20 mouse cellular contexts compared by ENCODE assay signal in the genomic region with DNA sequence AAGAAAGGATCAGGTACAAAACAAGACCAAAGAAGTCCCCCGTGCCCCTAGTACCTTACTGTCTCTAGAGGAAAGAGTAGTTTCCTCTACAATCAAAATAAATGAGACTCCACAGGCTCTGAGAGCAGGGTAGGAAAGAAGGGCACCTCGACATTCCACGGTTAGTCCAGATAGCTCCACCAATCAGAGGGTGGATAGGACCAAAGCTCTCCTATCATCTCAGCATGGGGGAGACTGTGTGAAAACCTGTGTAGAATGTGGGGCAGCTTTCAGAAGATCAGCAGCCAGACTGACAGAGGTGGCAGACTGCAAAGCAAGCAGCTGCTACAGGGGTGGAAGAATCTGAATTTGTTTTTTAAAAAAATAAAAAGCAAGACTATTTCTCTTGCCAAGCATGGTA. TPM values are rescaled to one million over a fixed set of nuclear protein-coding genes. Genes with fewer than 3 reads are reported as not detected.
DNase-seq lines count a peak whose midpoint lies in the region; ATAC-seq and TF ChIP-seq lines count a peak whose summit lies in the region.
"Had no signal": no experiment of that assay in that cellular context is flagged by ENCODE, and none has a peak within 500 bp of the region (broad histone marks: within the 10 kb centered on the region; RNA-seq: fewer than 3 reads in every experiment).

No protein-coding gene starts in this region.

- no peak overlapping the region for H3K9ac ChIP-seq in heart, embryonic 15.5 days
- H3K9ac ChIP-seq in lung, embryonic 15.5 days = no peak overlapping the region
- H3K9ac ChIP-seq in midbrain, postnatal 0 days (replicated peaks; ENCODE audit: low read length, poor library complexity, severe bottlenecking) = no peak overlapping the region
- H3K9ac ChIP-seq: embryonic facial prominence, embryonic 12.5 days; intestine, embryonic 15.5 days had no signal

- H3K27me3 ChIP-seq in heart, embryonic 15.5 days = no peaks in the 10 kb centered on the region
- H3K27me3 ChIP-seq in lung, embryonic 15.5 days = no peaks in the 10 kb centered on the region
- no peaks in the 10 kb centered on the region for H3K27me3 ChIP-seq in embryonic facial prominence, embryonic 10.5 days (replicated peaks; ENCODE audit: low read depth, poor library complexity, severe bottlenecking)
- no peaks in the 10 kb centered on the region for H3K27me3 ChIP-seq in midbrain, postnatal 0 days (ENCODE audit: insufficient read depth, low read length)
- H3K27me3 ChIP-seq: embryonic facial prominence, embryonic 12.5 days; intestine, embryonic 15.5 days had no signal

- no peak for TF ChIP-seq CTCF in midbrain, postnatal 0 days (IDR thresholded peaks at IDR 0.05)

- peaks cover 20% of the 10 kb centered on the region for H3K4me1 ChIP-seq in heart, embryonic 15.5 days (replicated peaks)
- peaks cover 17% of the 10 kb centered on the region; the same call in 1 of the 2 replicates for H3K4me1 ChIP-seq in lung, embryonic 15.5 days
- H3K4me1 ChIP-seq in embryonic facial prominence, embryonic 10.5 days = peaks cover 22% of the 10 kb centered on the region
- H3K4me1 ChIP-seq in midbrain, postnatal 0 days (ENCODE audit: insufficient read depth, low read length) = no peaks in the 10 kb centered on the region
- H3K4me1 ChIP-seq: intestine, embryonic 15.5 days had no signal

- peak overlapping the region; percentile 35 for H3K27ac ChIP-seq in heart, embryonic 15.5 days
- 0 out of 2 replicates have a peak overlapping the region, but pooled peaks have one; percentile 1 for H3K27ac ChIP-seq in lung, embryonic 15.5 days
- H3K27ac ChIP-seq in embryonic facial prominence, embryonic 10.5 days (replicated peaks) = peak overlapping the region; percentile 30; the same call in 1 of the 2 replicates
- H3K27ac ChIP-seq in midbrain, postnatal 0 days (ENCODE audit: low read depth, low read length) = peak overlapping the region; percentile 38; the same call in 1 of the 2 replicates
- H3K27ac ChIP-seq: embryonic facial prominence, embryonic 12.5 days; intestine, embryonic 15.5 days; macrophage had no signal

- 38% methylated on average over 3 of the region's 3 CpGs for WGBS in heart, embryonic 15.5 days
- 57% methylated on average over 3 of the region's 3 CpGs for WGBS in lung, embryonic 15.5 days
- 51% methylated on average over 3 of the region's 3 CpGs for WGBS in embryonic facial prominence, embryonic 10.5 days
- 35% methylated on average over 3 of the region's 3 CpGs for WGBS in midbrain, postnatal 0 days

- no peaks in the 10 kb centered on the region for H3K9me3 ChIP-seq in heart, embryonic 15.5 days (replicated peaks)
- no peaks in the 10 kb centered on the region for H3K9me3 ChIP-seq in lung, embryonic 15.5 days
- no peaks in the 10 kb centered on the region for H3K9me3 ChIP-seq in embryonic facial prominence, embryonic 10.5 days
- no peaks in the 10 kb centered on the region for H3K9me3 ChIP-seq in midbrain, postnatal 0 days (ENCODE audit: low read length)
- H3K9me3 ChIP-seq: embryonic facial prominence, embryonic 12.5 days; intestine, embryonic 15.5 days had no signal

- H3K4me3 ChIP-seq in heart, embryonic 15.5 days = no peak overlapping the region
- no peak overlapping the region for H3K4me3 ChIP-seq in lung, embryonic 15.5 days
- no peak overlapping the region for H3K4me3 ChIP-seq in embryonic facial prominence, embryonic 10.5 days
- no peak overlapping the region for H3K4me3 ChIP-seq in midbrain, postnatal 0 days (ENCODE audit: low read depth, low read length)
- H3K4me3 ChIP-seq: embryonic facial prominence, embryonic 12.5 days; intestine, embryonic 15.5 days had no signal

- no peak overlapping the region for H3K4me2 ChIP-seq in heart, embryonic 15.5 days
- no peak overlapping the region for H3K4me2 ChIP-seq in lung, embryonic 15.5 days
- H3K4me2 ChIP-seq in midbrain, postnatal 0 days (ENCODE audit: low read depth, low read length, poor library complexity, severe bottlenecking) = no peak overlapping the region
- H3K4me2 ChIP-seq: embryonic facial prominence, embryonic 12.5 days; intestine, embryonic 15.5 days had no signal

- no peak for ATAC-seq in heart, embryonic 15.5 days (replicated peaks; ENCODE audit: insufficient number of reproducible peaks, insufficient read depth, low FRiP score, low read depth)
- no peak for ATAC-seq in lung, embryonic 15.5 days (ENCODE audit: borderline replicate concordance, extremely low read depth, low FRiP score, low TSS enrichment)
- no peak for ATAC-seq in midbrain, postnatal 0 days (ENCODE audit: low FRiP score)
- ATAC-seq: intestine, embryonic 15.5 days had no signal

- peaks cover 33% of the 10 kb centered on the region for H3K36me3 ChIP-seq in heart, embryonic 15.5 days
- H3K36me3 ChIP-seq in lung, embryonic 15.5 days = peaks cover 46% of the 10 kb centered on the region
- H3K36me3 ChIP-seq in embryonic facial prominence, embryonic 10.5 days (replicated peaks) = peaks cover 91% of the 10 kb centered on the region
- H3K36me3 ChIP-seq in midbrain, postnatal 0 days (ENCODE audit: insufficient read depth, low read length) = peaks cover 48% of the 10 kb centered on the region

- DNase-seq in heart, postnatal 25 days (ENCODE audit: low spot score) = no peak
- DNase-seq in lung, postnatal 4 days = no peak
- DNase-seq in embryonic facial prominence, embryonic 10.5 days (ENCODE audit: low spot score) = no peak
- no peak for DNase-seq in midbrain, postnatal 0 days (ENCODE audit: low spot score)
- no peak for DNase-seq in urinary bladder, postnatal 25 days (ENCODE audit: low spot score)
- DNase-seq in embryo, embryonic 10.5 days (ENCODE audit: low spot score) = no peak
- DNase-seq: cerebellum, postnatal 10 days; gastrocnemius, postnatal 14 days; lung, adult 18-20 months had no signal

- intact Hi-C loops in heart, postnatal 25 days (cut with DNase I) = no loop called here

RNA-seq across cellular contexts. Expression of a gene that starts 3.3 kb away (rescaled TPM):
- not detected in 2 replicates for polyA plus RNA-seq in heart, embryonic 15.5 days (2015; fragmentation: Nextera tagmentation; extraction: Ambion mirVana)
- total RNA-seq in heart, postnatal 25 days (2021) = not detected
- not detected in 2 replicates for polyA plus RNA-seq in lung, embryonic 15.5 days (2015; fragmentation: Nextera tagmentation; extraction: Ambion mirVana)
- polyA plus RNA-seq in embryonic facial prominence, embryonic 10.5 days (2016; fragmentation: Nextera tagmentation; extraction: Ambion mirVana) = not detected in 2 replicates
- not detected in 2 replicates for total RNA-seq in midbrain, postnatal 0 days (2014; rRNA removed)
- polyA plus RNA-seq in midbrain, postnatal 0 days (2015; fragmentation: Nextera tagmentation; extraction: Ambion mirVana) = not detected in 2 replicates
- total RNA-seq: adrenal gland, adult 18-20 months; ES-E14; left cerebral cortex, postnatal 10 days; monocyte, adult 5-6 weeks had no signal
- polyA plus RNA-seq: embryonic facial prominence, embryonic 12.5 days; intestine, embryonic 15.5 days; macrophage; spleen, adult 2 months; stomach, embryonic 16.5 days had no signal

RNA-seq across cellular contexts. Expression of a gene that starts 17.8 kb away (rescaled TPM):
- 59.2 and 64.7 TPM in 2 replicates for polyA plus RNA-seq in heart, embryonic 15.5 days (2015; fragmentation: Nextera tagmentation; extraction: Ambion mirVana)
- 10 to 100 TPM; 56.9 to 63.9 TPM for total RNA-seq in heart, postnatal 25 days (2021)
- polyA plus RNA-seq in lung, embryonic 15.5 days (2015; fragmentation: Nextera tagmentation; extraction: Ambion mirVana) = 68.4 and 73.0 TPM in 2 replicates
- 55.5 and 57.0 TPM in 2 replicates for polyA plus RNA-seq in embryonic facial prominence, embryonic 10.5 days (2016; fragmentation: Nextera tagmentation; extraction: Ambion mirVana)
- 28.6 and 57.3 TPM in 2 replicates for total RNA-seq in midbrain, postnatal 0 days (2014; rRNA removed)
- polyA plus RNA-seq in midbrain, postnatal 0 days (2015; fragmentation: Nextera tagmentation; extraction: Ambion mirVana) = 45.3 and 52.2 TPM in 2 replicates

RNA-seq across cellular contexts. Expression of a gene that starts 35.8 kb away (rescaled TPM):
- polyA plus RNA-seq in heart, embryonic 15.5 days (2015; fragmentation: Nextera tagmentation; extraction: Ambion mirVana) = 7.6 and 9.4 TPM in 2 replicates
- total RNA-seq in heart, postnatal 25 days (2021) = 10 to 100 TPM in 1 of 2 experiments, 1 to 10 TPM in 1; 9.5 to 11.2 TPM
- 32.1 and 32.4 TPM in 2 replicates for polyA plus RNA-seq in lung, embryonic 15.5 days (2015; fragmentation: Nextera tagmentation; extraction: Ambion mirVana)
- polyA plus RNA-seq in embryonic facial prominence, embryonic 10.5 days (2016; fragmentation: Nextera tagmentation; extraction: Ambion mirVana) = 1.9 and 2.4 TPM in 2 replicates
- total RNA-seq in midbrain, postnatal 0 days (2014; rRNA removed) = 21.9 and 23.3 TPM in 2 replicates
- 9.3 and 10.4 TPM in 2 replicates for polyA plus RNA-seq in midbrain, postnatal 0 days (2015; fragmentation: Nextera tagmentation; extraction: Ambion mirVana)
- total RNA-seq: monocyte, adult 5-6 weeks had no signal
- polyA plus RNA-seq: macrophage had no signal
